Mouse (Mus musculus): ENCODE measurements around the gene Slit1. TPM values are rescaled to one million over a fixed set of nuclear protein-coding genes. Genes with fewer than 3 reads are reported as not detected.

Gene Slit1
- polyA plus RNA-seq, 2 experiments from 2014 or later = 0.08 TPM; not detected in 1

- no peak for ATAC-seq
These were observed 57.3 kb downstream of the Slit1 start for GRCm38 (mm10) chr19:41686194-41686593.

- ATAC-seq = no peak
These were observed 57.9 kb downstream of the Slit1 start for GRCm38 (mm10) chr19:41685453-41686086.

DNA sequence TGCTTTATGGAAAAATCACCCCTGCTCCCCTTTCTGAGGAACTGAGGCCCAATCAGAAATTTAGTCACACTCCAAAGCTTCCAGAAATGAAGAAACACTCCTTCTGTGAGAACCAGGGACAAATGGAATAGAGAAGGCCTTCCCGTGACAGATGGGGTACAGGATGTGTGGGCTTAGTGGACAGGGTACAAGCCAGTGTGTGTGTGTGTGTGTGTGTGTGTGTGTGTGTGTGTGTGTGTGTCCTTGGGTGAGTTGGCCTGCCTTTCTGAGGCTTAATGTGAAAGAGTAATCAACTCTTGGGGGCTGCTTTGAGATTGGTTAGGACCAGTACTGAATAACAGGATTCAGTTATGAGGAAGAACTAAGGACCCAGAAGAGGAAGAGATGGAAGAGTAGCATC, 58.6 kb downstream of the Slit1 start:
- ATAC-seq = no peak

- ATAC-seq = no peak
These were observed 59.5 kb downstream of the Slit1 start for GRCm38 (mm10) chr19:41683951-41684350.

DNA sequence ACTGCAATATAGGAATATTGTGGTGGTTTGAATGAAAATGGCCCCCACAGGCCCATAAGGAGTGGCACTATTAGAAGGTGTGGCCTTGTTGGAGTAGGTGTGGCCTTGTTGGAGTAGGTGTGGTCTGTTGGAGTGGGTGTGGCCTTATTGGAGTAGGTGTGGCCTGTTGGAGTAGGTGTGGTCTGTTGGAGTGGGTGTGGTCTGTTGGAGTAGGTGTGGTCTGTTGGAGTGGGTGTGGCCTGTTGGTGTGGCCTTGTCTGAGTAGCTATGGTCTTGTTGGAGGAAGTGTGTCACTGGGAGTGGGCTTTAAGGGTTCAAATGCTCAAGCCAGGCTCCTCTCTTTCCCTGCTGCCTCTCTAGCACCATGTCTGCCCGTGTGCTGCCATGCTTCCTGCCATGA, 63.2 kb downstream of the Slit1 start:
- ATAC-seq = no peak

GRCm38 (mm10) chr19:41679028-41679427, 64.4 kb downstream of the Slit1 start:
- ATAC-seq = no peak

DNA sequence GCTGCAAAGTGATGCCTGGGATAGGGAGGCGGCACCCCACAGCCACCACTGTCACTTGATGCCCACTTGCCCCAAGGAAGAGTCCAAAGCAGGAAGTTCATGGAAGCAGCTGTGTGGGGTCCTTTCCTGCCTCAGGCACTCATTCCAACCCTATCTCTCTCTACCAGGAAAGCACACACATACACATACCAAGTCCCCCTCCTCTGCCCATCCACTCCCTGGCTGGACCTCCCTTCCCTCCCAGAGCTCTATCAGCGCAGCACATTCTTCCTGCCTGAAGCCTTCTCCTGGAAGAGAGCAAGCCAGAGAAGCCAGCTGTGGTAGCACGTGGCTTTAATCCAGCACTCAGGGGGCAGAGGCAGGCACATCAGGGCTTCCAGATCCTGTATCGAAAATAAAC, 65.9 kb downstream of the Slit1 start:
- no peak for ATAC-seq

DNA sequence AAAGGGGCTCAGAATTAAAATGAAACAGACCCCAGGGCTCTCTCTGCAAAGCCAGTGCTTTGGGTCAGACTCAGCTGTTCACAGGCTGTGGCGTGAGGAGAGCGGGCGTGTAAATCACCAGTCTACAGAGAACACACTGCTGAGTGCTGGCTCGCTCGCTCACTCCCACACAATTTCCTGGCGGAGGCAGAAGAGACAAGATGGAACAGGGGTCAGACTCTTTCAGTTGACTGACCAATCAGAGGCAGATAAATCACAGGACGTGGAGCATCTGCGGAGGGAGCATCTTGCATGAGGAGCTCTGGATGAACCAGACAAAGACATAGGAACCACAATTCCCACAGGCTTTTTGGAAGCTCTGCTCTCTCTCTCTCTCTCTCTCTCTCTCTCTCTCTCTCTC, 67.9 kb downstream of the Slit1 start:
- ATAC-seq = no peak

GRCm38 (mm10) chr19:41674366-41674765, 69.1 kb downstream of the Slit1 start:
- ATAC-seq = no peak

DNA sequence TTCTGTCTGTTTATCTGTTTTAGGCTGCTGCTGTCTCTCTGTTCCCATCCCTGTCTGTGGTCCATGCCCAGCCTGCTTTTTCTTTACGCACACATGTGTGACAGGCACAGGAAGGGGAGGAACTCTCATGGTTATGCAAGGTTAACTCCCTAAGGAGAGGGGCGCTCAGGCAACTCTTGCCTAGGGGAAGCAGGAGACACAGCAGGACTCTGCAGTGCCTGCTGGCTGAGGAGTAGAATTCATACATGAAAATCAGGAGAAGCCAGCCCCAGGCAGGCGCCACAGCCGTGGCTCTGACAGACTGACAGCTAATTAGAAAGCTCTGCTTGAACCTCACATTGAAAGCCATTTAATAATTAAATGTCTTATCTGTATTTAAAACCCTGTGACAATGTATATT, 70.6 kb downstream of the Slit1 start:
- no peak for ATAC-seq

DNA sequence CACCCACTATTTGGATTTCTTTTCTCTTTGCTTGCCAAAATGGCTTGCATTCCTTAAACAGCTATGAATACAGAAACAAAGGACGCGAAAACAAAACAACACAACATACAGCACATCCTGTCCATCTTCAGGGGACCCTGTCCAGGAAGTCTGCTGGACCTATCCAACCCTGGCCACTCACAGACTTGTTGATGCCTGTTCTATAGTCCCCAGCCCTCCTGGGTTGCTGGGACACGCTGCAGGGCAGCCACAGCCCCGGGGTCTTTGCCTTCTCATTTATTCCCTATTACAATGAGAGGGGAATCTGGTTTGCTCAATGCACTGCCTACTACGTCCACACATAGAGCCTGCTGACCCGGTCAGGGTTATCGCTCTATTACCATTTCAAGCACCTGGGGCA, 72.5 kb downstream of the Slit1 start:
- no peak for ATAC-seq

DNA sequence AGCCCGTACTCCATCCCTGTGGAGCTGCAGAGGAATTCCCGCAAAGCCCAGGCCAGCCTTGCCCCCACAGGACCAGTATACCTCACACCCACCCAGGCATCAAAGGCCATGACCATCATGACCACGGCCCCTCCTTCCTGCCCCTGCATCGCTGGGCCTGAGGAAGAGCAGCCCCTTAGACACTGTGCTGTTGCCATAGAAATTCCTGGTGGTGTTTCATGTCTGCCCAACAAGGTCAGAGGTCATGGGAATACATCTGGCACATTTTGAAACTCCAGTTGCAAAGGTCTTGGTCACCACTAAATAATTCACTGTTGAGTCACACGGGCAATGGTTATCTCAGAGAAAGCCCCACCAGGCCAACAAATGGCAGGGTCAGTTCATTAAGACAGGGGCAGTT, 73.0 kb downstream of the Slit1 start:
- ATAC-seq = no peak

DNA sequence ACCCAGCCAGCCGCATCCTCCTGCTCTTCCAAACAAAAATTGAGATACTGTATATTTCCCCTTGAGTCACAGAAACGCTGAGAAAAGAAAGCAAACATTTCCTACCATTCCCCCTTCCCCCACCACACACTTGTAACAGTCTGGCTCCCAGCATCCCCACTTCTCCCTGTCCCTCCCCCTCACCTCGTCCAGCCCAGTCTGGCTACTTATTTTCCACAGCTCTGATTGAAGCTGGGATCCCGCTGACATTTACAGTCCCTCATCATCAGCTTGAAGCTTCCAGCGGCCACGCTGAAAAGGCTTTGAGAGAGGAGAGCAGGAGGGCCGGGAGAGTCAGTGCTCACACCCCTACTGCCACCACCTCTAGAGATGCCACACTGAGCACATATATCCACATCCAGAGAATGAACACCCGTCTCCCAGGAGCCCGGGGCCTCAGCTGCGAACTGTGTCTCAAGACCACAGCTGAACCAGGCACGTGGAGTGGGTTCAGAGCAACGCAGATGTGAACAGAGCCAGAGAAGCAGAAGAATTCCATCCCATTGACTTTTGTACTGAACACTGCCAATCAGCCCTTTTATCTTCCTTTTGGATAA, 73.6 kb downstream of the Slit1 start:
- no peak for ATAC-seq

DNA sequence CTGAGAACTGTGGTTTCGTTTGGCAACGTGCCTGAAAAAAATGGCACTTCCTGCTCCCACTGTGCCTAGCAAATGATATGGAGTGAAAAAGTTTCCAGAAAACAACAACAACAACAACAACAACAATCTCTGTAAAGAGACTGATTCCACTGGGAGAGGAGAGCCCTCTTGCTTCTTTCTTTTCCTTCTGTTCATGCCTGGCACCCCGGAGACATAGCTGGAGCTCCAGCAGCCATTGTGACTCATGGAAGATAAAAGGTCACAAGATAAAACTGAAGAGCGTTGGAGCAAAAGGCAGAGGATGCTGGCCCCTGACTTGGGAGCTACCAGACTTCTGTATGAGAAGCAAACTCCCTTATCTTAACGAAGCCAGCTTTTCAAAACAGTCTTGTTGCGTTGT, 75.9 kb downstream of the Slit1 start:
- no peak for ATAC-seq

- ATAC-seq = no peak
These were observed 77.5 kb downstream of the Slit1 start for GRCm38 (mm10) chr19:41665941-41666340.

DNA sequence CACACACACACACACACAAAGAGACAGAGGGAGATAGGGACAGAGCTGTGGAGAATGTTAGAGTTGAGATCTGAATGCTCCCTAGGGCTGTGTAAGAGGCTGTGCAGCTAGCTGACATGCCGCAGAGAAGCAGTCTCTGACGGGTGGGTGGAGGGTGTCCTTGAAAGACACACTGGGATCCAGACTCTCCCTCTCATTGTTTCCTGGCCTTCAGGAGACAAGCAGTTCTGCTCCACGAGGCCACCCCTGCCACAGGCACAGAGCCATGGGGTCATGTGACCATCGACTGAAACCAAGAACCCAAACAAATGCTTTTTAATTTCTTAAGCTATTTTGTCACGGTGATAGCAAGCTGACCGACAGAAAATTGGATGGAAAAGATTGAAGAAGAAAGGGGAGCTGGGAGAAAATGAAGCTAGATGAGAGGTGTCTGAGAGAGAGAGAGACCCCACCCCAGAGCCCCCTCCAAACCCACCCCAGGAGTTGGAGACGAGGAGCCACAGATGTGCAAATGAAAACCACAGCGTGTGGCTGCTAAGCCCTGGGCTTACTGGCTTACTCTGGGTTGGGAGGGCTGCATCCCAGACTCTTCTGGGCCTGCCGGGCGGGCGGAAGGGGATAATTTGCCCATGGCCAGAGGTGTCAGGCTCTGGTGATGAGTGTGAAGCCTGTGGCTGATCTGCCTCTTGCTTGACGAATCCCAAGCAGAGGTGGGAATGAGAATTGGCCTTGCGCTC, 79.8 kb downstream of the Slit1 start:
- no peak for ATAC-seq

- ATAC-seq = no peak
These were observed 82.0 kb downstream of the Slit1 start for GRCm38 (mm10) chr19:41661466-41661865.

DNA sequence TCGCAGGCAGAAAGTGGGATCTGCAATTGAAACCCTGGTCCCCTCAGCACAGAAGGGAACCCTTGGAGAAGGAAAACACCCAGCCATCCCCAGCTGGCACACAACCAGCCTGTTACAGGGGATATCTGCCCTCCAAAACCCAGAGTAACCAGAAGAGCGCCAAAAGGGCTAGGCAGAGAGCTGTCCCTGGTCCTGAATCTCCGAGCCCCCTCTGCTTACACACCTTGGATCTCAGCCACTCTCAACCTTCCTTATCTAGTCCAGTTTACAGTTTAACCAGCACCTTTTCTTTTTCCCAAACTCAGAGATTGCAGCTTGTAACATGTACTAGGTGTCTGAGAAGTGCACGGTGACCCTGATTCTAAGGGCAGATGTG, 82.5 kb downstream of the Slit1 start:
- no peak for ATAC-seq

- ATAC-seq = no peak
These were observed 83.0 kb downstream of the Slit1 start for GRCm38 (mm10) chr19:41660294-41660998.

DNA sequence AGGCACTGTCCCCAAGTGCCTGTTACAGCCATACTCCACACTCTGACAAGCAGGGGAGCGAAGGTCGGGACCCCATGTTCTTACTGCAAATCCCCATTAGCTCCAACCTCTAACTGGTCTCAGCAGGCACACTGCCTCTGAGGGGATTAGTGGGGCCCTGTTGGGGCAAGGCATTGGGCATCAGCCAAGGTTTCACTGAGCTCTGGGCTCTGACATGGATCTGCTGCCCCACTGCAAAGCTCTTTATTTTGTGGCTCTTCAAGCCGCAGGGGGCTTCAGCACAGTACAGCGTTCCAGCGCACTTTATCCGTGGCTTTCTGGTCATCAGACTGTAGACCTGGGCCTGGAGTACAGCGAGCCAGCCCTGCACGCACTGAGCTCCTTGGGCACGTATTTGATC, 86.0 kb downstream of the Slit1 start:
- no peak for ATAC-seq

GRCm38 (mm10) chr19:41656671-41657070, 86.8 kb downstream of the Slit1 start:
- ATAC-seq = no peak

DNA sequence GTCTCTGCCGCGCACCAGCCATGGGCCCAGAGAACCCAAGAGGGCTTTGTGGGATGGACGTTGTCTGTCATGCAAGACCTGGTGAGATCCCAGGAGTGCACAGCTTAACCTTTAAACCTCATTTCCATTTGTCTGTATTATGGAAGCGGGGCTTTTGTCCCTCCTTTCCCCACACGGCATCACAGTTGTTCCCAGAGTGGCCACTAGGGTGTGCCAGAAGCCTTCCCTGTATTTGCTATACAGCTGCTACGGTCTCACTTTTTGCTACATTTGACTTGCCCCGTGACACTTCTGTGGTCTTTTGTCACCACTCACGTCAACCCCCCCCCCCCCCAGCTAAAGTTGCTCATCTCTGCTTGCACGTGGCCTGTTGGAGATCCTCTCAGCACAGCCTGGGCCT, 87.5 kb downstream of the Slit1 start:
- ATAC-seq = peak; percentile 32

GRCm38 (mm10) chr19:41655089-41655783, 88.2 kb downstream of the Slit1 start:
- no peak for ATAC-seq
